Mouse (Mus musculus): ENCODE measurements around the gene Slc12a9. TPM values are rescaled to one million over a fixed set of nuclear protein-coding genes. Genes with fewer than 3 reads are reported as not detected.
"Not testable (repeated sequence)": the region's sequence is repeated elsewhere in the genome, so short reads cannot be mapped to it uniquely, and the experiment has no call there.

Slc12a9 gene
- polyA plus RNA-seq, 1 experiment: 34.0 TPM

DNA sequence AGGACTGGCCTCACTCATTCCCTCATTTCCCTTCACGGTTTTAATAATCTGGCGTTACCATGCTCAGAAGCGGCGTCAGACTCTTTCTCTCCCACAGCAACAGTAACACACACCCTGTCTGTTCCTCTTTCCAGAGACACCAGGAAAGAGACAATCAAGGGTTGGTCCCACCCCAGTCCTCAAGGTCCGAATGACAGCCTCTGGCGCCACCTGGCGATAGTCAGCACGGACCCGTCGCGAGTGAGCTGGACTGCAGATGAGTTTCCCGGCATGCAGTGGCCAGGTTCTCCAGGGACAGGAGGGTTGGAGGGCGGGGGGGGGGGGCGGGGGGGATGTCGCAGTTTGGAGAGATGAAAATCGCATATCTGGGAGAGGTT, 46.8 kb downstream of the Slc12a9 start:
- peak; percentile 94 for DNase-seq (ENCODE audit: low read depth)
- TF ChIP-seq CTCF (IDR thresholded peaks at IDR 0.05; ENCODE audit: borderline replicate concordance, extremely low read depth, insufficient read depth, insufficient read length) (peak; percentile 91), POLR2A (IDR thresholded peaks at IDR 0.05; ENCODE audit: borderline replicate concordance, extremely low read depth, insufficient read depth, insufficient read length, poor library complexity, severe bottlenecking) (no peak)

DNA sequence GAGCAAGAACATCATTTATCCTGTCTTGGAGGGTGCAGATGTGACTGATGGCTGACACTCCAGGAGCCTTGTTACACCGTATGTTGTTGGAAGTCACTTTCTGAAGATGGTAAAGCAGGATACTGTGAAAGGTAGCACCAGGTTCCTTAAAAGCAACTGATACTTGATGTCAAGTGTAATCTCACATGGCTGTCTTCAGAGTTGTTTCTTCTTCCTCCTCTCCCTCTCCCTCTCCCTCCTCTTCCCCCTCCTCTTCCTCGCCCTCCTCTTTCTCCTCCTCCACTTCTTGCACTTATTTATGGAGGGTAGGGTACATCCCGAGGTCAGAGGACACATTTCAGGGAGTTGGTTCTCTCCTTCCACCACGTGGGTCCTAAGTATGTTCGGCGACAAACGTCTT, 47.4 kb downstream of the Slc12a9 start:
- TF ChIP-seq CTCF (IDR thresholded peaks at IDR 0.05; ENCODE audit: borderline replicate concordance, extremely low read depth, insufficient read depth, insufficient read length): no peak
- no peak for TF ChIP-seq POLR2A (IDR thresholded peaks at IDR 0.05; ENCODE audit: borderline replicate concordance, extremely low read depth, insufficient read depth, insufficient read length, poor library complexity, severe bottlenecking)
- no peak for DNase-seq (ENCODE audit: low read depth)

DNA sequence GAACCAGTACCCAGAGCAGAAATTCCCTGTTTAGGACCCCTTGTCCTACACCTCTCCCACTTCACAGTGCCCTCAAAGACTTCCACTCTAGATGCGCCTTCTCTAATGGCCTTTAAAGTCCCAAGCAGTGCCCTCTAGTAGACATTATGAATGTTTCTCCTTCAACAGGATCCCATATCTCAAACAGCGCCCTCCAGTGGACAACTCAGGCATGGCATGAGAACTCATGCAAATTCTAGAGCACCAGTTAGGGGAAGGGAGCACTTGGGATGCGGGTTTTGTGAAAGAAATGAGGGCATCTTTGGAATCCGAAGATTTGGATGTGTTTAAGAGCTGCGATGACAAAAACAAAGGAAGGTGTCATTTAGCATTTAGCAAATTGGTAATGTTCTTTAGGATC, 48.4 kb downstream of the Slc12a9 start:
- DNase-seq (ENCODE audit: low read depth): no peak
- TF ChIP-seq POLR2A (IDR thresholded peaks at IDR 0.05; ENCODE audit: borderline replicate concordance, extremely low read depth, insufficient read depth, insufficient read length, poor library complexity, severe bottlenecking) (no peak), CTCF (IDR thresholded peaks at IDR 0.05; ENCODE audit: borderline replicate concordance, extremely low read depth, insufficient read depth, insufficient read length) (peak; percentile 64; the same call in 1 of the 2 replicates)

DNA sequence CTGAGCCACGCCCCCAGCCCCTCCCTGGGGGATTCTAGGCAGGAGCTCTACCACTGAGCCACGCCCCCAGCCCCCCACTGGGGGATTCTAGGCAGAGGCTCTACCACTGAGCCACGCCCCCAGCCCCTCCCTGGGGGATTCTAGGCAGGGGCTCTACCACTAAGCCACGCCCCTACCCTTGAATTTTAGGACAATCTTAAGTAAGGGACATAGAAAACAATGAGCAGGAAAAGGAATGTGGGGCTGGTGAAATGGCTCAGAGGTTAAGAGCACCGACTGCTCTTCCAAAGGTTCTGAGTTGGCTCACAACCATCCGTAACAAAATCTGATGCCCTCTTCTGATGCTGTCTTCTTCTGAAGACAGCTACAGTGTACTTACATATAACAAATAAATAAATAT, 49.0 kb downstream of the Slc12a9 start:
- not testable (repeated sequence) for DNase-seq (ENCODE audit: low read depth)

DNA sequence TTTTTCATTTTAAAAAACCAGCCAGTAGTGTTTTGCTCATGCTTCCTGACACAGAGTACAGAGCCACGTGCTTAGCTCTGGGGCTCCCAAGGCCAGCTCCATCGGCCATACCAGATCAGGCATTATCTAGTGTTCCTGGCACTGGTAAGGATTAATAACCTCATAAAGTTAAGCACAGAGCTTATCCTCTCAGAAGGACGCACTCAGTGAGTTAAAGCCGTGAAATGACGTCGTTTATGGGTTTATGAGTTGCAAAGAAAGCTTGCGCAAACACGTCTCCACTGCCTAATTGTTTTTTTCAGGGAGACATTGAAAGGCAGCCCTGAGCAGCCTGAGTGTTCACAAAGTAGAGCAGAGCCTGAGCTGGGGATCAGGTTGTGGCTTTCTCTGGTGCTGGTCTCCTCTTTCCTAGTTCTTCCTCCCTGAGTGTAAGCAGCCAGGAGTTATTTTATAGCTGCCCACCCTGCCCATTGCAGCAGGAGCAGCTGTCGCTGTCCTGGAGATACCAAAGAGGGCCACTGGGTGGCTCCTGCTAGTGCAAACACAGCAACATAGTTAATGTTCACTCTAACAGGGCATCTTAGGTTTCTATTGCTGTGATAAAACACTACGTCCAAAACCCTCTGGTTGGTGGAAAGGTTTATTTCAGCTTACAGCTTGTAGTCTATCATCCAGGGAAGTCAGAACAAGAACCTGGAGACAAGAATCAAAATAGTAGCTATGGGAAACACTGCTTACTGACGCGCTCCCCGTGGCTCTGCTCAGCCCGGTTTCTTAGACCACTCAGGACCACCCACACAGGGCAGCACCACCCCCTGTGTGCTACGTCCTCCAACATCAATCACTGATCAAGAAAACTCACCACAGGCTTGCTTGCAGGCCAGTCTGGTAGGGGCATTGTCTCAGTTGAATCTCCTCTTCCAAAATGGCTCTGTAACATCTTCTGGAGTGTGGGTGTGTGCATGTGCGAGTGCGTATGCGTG, 55.7 kb downstream of the Slc12a9 start:
- DNase-seq (ENCODE audit: low read depth): peak; percentile 59
- TF ChIP-seq CTCF (IDR thresholded peaks at IDR 0.05; ENCODE audit: borderline replicate concordance, extremely low read depth, insufficient read depth, insufficient read length): peak; percentile 70; the same call in 1 of the 2 replicates
- no peak for TF ChIP-seq POLR2A (IDR thresholded peaks at IDR 0.05; ENCODE audit: borderline replicate concordance, extremely low read depth, insufficient read depth, insufficient read length, poor library complexity, severe bottlenecking)

DNA sequence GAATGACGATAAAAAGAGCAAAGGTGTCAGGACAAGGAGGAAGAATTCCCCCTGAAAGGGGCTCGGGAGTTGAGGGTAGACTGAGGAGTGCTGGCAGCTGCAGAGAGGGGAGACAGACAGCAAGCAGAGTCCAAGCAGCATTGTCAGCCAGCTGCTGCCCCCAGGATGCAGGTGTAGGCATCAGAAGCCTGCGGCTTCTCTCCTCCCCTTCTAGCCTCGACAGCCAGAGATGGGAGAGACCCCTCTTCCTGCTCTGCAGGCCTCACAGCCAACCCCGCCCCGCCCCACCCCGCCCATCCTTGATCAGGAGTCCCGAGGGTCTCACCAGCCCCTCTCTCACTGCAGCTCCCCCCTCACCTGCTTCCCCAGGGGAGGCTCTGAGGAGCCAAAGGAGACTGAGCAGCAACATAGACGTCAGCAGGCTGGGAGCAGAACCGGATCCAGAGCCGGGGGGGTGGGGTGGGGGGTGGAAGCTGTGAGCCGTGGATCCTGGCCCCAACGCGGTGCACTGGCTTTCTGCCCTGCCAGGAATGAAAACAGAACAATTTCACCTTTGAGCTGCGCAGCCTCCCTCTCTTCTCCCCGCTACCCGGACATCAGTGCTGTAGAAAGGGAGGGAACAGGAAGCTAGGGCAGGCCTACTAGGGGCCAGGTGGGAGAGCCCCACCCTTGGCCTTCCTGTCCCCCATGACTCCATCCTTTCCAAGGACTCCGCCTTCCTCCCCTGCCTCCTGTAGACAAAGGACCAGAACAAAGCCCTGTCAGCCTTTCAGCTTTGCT, 65.1 kb downstream of the Slc12a9 start:
- TF ChIP-seq CTCF (IDR thresholded peaks at IDR 0.05; ENCODE audit: borderline replicate concordance, extremely low read depth, insufficient read depth, insufficient read length) (no peak), POLR2A (IDR thresholded peaks at IDR 0.05; ENCODE audit: borderline replicate concordance, extremely low read depth, insufficient read depth, insufficient read length, poor library complexity, severe bottlenecking) (no peak)
- DNase-seq (ENCODE audit: low read depth): no peak

- no peak for DNase-seq (ENCODE audit: low read depth)
- TF ChIP-seq CTCF (IDR thresholded peaks at IDR 0.05; ENCODE audit: borderline replicate concordance, extremely low read depth, insufficient read depth, insufficient read length): no peak
- TF ChIP-seq POLR2A (IDR thresholded peaks at IDR 0.05; ENCODE audit: borderline replicate concordance, extremely low read depth, insufficient read depth, insufficient read length, poor library complexity, severe bottlenecking): no peak
Measured at GRCm38 (mm10) chr5:137264787-137265186, 68.6 kb downstream of the Slc12a9 start.

Other genes starting within 250 kb of the Slc12a9 start
- 1.2 and 2.2 TPM in 2 replicates for gene Trim56, start 217.4 kb downstream of the Slc12a9 start, polyA plus RNA-seq (2012; rRNA removed)
- gene Muc3, start 184.3 kb downstream of the Slc12a9 start, polyA plus RNA-seq (2012; rRNA removed): 0.05 and 0.08 TPM in 2 replicates
- 0.87 and 1.4 TPM in 2 replicates for gene Muc3a, start 121.2 kb downstream of the Slc12a9 start, polyA plus RNA-seq (2012; rRNA removed)
- gene Ache, start 46.1 kb downstream of the Slc12a9 start, polyA plus RNA-seq (2012; rRNA removed): 18.8 and 32.5 TPM in 2 replicates
- gene Ufsp1, start 39.0 kb downstream of the Slc12a9 start, polyA plus RNA-seq (2012; rRNA removed): 10.0 and 11.9 TPM in 2 replicates
- 211 and 216 TPM in 2 replicates for gene Srrt, start 25.9 kb downstream of the Slc12a9 start, polyA plus RNA-seq (2012; rRNA removed)
- 25.7 and 33.0 TPM in 2 replicates for gene Trip6, start 19.2 kb downstream of the Slc12a9 start, polyA plus RNA-seq (2012; rRNA removed)
- 15.5 and 18.8 TPM in 2 replicates for gene Ephb4, start 16.5 kb upstream of the Slc12a9 start, polyA plus RNA-seq (2012; rRNA removed)
- 0.20 and 0.30 TPM in 2 replicates for gene Zan, start 143.5 kb upstream of the Slc12a9 start, polyA plus RNA-seq (2012; rRNA removed)
- 64.3 and 83.1 TPM in 2 replicates for gene Pop7, start 168.9 kb upstream of the Slc12a9 start, polyA plus RNA-seq (2012; rRNA removed)
- gene Gigyf1, start 185.0 kb upstream of the Slc12a9 start, polyA plus RNA-seq (2012; rRNA removed): 56.9 and 57.9 TPM in 2 replicates
- gene Epo, start 199.6 kb upstream of the Slc12a9 start, polyA plus RNA-seq (2012; rRNA removed): not detected in 2 replicates
- 1,055 and 1,401 TPM in 2 replicates for gene Gnb2, start 199.9 kb upstream of the Slc12a9 start, polyA plus RNA-seq (2012; rRNA removed)
- 298 and 316 TPM in 2 replicates for gene Actl6b, start 219.9 kb upstream of the Slc12a9 start, polyA plus RNA-seq (2012; rRNA removed)
- 9.4 and 13.5 TPM in 2 replicates for gene Tfr2, start 236.2 kb upstream of the Slc12a9 start, polyA plus RNA-seq (2012; rRNA removed)